Mouse (Mus musculus) olfactory bulb, adult 2 months (tissue): ENCODE data around the gene Gnl3. TPM values are rescaled to one million over a fixed set of nuclear protein-coding genes. Genes with fewer than 3 reads are reported as not detected.

Source experiments
- H3K27ac ChIP-seq: fragments of 200-500 bp; 2 replicates; pipeline ENCODE4 v1.5.1; 2012; ENCODE audit warnings: low read depth, low read length; ENCODE audit not compliant: insufficient read depth
- H3K4me1 ChIP-seq: fragments of 200-500 bp; 2 replicates; pipeline ENCODE4 v1.6.1; 2012; ENCODE audit warnings: low read length; ENCODE audit not compliant: control insufficient read depth, insufficient read depth
- H3K4me3 ChIP-seq: fragments of 200-500 bp; 2 replicates; pipeline ENCODE4 v1.5.1; 2012; ENCODE audit warnings: mild to moderate bottlenecking, low read depth, low read length, moderate library complexity; ENCODE audit not compliant: insufficient read depth
- CTCF ChIP-seq: fragments of 200-500 bp; IDR thresholded peaks from 2 replicates; pipeline ENCODE4 v1.5.1; 2012; ENCODE audit warnings: low read depth, mild to moderate bottlenecking, low read length, moderate library complexity; ENCODE audit not compliant: insufficient read depth
- POLR2A ChIP-seq: fragments of 200-500 bp; IDR thresholded peaks from 2 replicates; pipeline ENCODE4 v1.6.1; 2012; ENCODE audit warnings: mild to moderate bottlenecking, low read depth, low read length, moderate library complexity; ENCODE audit not compliant: insufficient read depth
- WGBS: fragments of 180-500 bp; shearing (Covaris S2); methylation state at CpG from one replicate; pipeline ENCODE4 v1.1.7; 2018; 5-methylcytosine and 5-hydroxymethylcytosine counted together
- polyA plus RNA-seq: library from polyadenylated mRNA; stranded (reverse); fragments of >200 nt; gene quantifications from 2 replicates; pipeline ENCODE4 v1.2.4, GENCODE M21; 2012; ENCODE audit warnings: low replicate concordance; ENCODE audit not compliant: missing spikeins, insufficient read depth, insufficient read length

Gene Gnl3
- polyA plus RNA-seq, 1 experiment: not detected

- no peak overlapping the region for H3K4me3 ChIP-seq
- TF ChIP-seq CTCF (no peak), POLR2A (no peak)
- 96% methylated on average over 2 of the region's 2 CpGs for WGBS
- H3K4me1 ChIP-seq: no peaks in the 10 kb centered on the region
- no peak overlapping the region for H3K27ac ChIP-seq
Observed at GRCm38 (mm10) chr14:31013928-31014327, 5.0 kb downstream of the Gnl3 start.

GRCm38 (mm10) chr14:31011588-31011987 is 7.4 kb downstream of the Gnl3 start:
- Histone ChIP-seq H3K4me1 (no peaks in the 10 kb centered on the region), H3K4me3 (no peak overlapping the region), H3K27ac (no peak overlapping the region)
- WGBS: 94% methylated on average over 3 of the region's 3 CpGs
- no peak for TF ChIP-seq POLR2A

- TF ChIP-seq POLR2A (no peak), CTCF (no peak)
- Histone ChIP-seq H3K4me3 (no peak overlapping the region), H3K4me1 (peaks cover 8% of the 10 kb centered on the region), H3K27ac (no peak overlapping the region)
- WGBS: 85% methylated on average over 5 of the region's 5 CpGs
Observed at GRCm38 (mm10) chr14:31006779-31007178, 12.2 kb downstream of the Gnl3 start.

- peaks cover 8% of the 10 kb centered on the region for H3K4me1 ChIP-seq
- H3K27ac ChIP-seq: no peak overlapping the region
- H3K4me3 ChIP-seq: no peak overlapping the region
- WGBS: 83% methylated on average over 2 of the region's 2 CpGs
- TF ChIP-seq POLR2A (no peak), CTCF (no peak)
Observed at GRCm38 (mm10) chr14:31004527-31004926, 14.4 kb downstream of the Gnl3 start.

- Histone ChIP-seq H3K27ac (peak within 1 kb of the TSS; percentile 77), H3K4me3 (peak within 1 kb of the TSS; percentile 90), H3K4me1 (peaks cover 8% of the 10 kb centered on the region)
- TF ChIP-seq POLR2A (peak; percentile 61), CTCF (no peak)
- whole genome bisulfite sequencing: under 1% methylated on average over 84 of the region's 84 CpGs
Observed at GRCm38 (mm10) chr14:31001307-31002205, 17.4 kb downstream of the Gnl3 start, which contains the start of the genes Glt8d1 and Spcs1. Glt8d1 (plus strand) TSS chr14:31001400. Spcs1 (minus strand) TSS chr14:31001672.

GRCm38 (mm10) chr14:31000816-31001306 is 18.1 kb downstream of the Gnl3 start:
- Histone ChIP-seq H3K4me1 (peaks cover 8% of the 10 kb centered on the region), H3K4me3 (peak overlapping the region; percentile 90), H3K27ac (peak overlapping the region; percentile 72)
- WGBS: under 1% methylated on average over 21 of the region's 21 CpGs
- TF ChIP-seq CTCF (no peak), POLR2A (no peak)

- TF ChIP-seq POLR2A (no peak), CTCF (no peak)
- H3K27ac ChIP-seq: no peak overlapping the region
- 51% methylated on average over 10 of the region's 10 CpGs for WGBS
- peaks cover 8% of the 10 kb centered on the region for H3K4me1 ChIP-seq
- H3K4me3 ChIP-seq: no peak overlapping the region
Observed at GRCm38 (mm10) chr14:31000356-31000755, 18.6 kb downstream of the Gnl3 start.

GRCm38 (mm10) chr14:30996417-30996816 is 22.5 kb downstream of the Gnl3 start:
- TF ChIP-seq CTCF (no peak), POLR2A (no peak)
- no peak overlapping the region for H3K27ac ChIP-seq
- H3K4me1 ChIP-seq: no peaks in the 10 kb centered on the region
- no peak overlapping the region for H3K4me3 ChIP-seq

GRCm38 (mm10) chr14:30976222-30976621 is 42.7 kb downstream of the Gnl3 start:
- peaks cover 3% of the 10 kb centered on the region; the same call in 1 of the 2 replicates for H3K4me1 ChIP-seq
- no peak for TF ChIP-seq POLR2A
- TF ChIP-seq CTCF: no peak
- no peak overlapping the region for H3K4me3 ChIP-seq
- 92% methylated on average over 3 of the region's 3 CpGs for WGBS
- no peak overlapping the region for H3K27ac ChIP-seq
